Mouse (Mus musculus) left cerebral cortex, postnatal 10 days (tissue): Measurements from ENCODE around the gene Aadacl3. TPM values are rescaled to one million over a fixed set of nuclear protein-coding genes. Genes with fewer than 3 reads are reported as not detected.

Experiments used
- total RNA-seq, 2 experiments: library from RNA; stranded (reverse); gene quantifications; 2 replicates each; pipeline ENCODE4 v1.2.3; 2021

Aadacl3 gene
- total RNA-seq, 2 experiments from 2014 or later = not detected

Other genes with a start within 250 kb of the Aadacl3 start
- gene Pramel5, start 183.3 kb downstream of the Aadacl3 start, total RNA-seq = not detected
- not detected for gene Gm13128, start 133.5 kb downstream of the Aadacl3 start, total RNA-seq
- gene Gm13119, start 105.8 kb downstream of the Aadacl3 start, total RNA-seq = not detected
- not detected for gene Pramef20, start 85.8 kb downstream of the Aadacl3 start, total RNA-seq
- not detected for gene Pramef12, start 55.3 kb downstream of the Aadacl3 start, total RNA-seq
- not detected for gene 1700012P22Rik, start 25.0 kb downstream of the Aadacl3 start, total RNA-seq
- gene Gm9944, start 10.4 kb downstream of the Aadacl3 start, total RNA-seq = not detected
- gene 9430007A20Rik, start 56.1 kb upstream of the Aadacl3 start, total RNA-seq = not detected
- gene Gm13124, start 101.4 kb upstream of the Aadacl3 start, total RNA-seq = not detected
- gene Aadacl4, start 150.0 kb upstream of the Aadacl3 start, total RNA-seq = not detected
- not detected for gene Gm436, start 222.6 kb upstream of the Aadacl3 start, total RNA-seq